Mouse (Mus musculus): ENCODE measurements around the gene Cryz. TPM values are rescaled to one million over a fixed set of nuclear protein-coding genes. Genes with fewer than 3 reads are reported as not detected.
"Not testable (repeated sequence)": the region's sequence is repeated elsewhere in the genome, so short reads cannot be mapped to it uniquely, and the experiment has no call there.

The Cryz gene
- polyA plus RNA-seq, 1 experiment, result 6.6 TPM

DNA sequence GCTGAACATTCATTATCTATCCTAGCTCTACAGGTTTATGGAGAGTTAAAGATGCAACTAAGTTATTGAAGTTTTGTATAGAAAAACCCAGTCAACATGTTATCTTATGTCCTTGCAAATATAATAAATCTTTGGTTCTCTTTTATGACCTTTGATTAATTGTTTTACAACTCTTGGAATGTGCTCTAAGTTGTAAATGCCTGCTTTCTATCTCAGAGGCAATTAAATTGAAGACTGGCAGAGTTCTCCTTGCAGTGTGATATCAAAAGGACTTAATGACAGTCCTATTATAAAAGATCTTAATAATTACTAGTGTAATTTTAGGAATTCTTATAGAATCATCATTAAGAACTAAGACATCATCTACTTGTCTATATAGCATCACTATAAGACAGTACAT lies 5.6 kb downstream of the Cryz start:
- no peak for DNase-seq
- TF ChIP-seq CTCF (IDR thresholded peaks at IDR 0.05; ENCODE audit: insufficient read depth, low read length), result no peak
- TF ChIP-seq POLR2A (IDR thresholded peaks at IDR 0.05; ENCODE audit: borderline replicate concordance, extremely low read depth, low read depth, low read length), result no peak
- Histone ChIP-seq H3K4me3 (replicated peaks; ENCODE audit: extremely low read depth, low read depth, low read length) (no peak overlapping the region), H3K4me1 (ENCODE audit: control insufficient read depth, insufficient read depth, low read length) (0 out of 2 replicates have a peak, but pooled peaks cover 3% of the 10 kb centered on the region)

GRCm38 (mm10) chr3:154604871-154605270 lies 8.4 kb downstream of the Cryz start:
- no peaks in the 10 kb centered on the region for H3K4me1 ChIP-seq (ENCODE audit: control insufficient read depth, insufficient read depth, low read length)
- WGBS, result 62% methylated on average over 5 of the region's 5 CpGs

DNA sequence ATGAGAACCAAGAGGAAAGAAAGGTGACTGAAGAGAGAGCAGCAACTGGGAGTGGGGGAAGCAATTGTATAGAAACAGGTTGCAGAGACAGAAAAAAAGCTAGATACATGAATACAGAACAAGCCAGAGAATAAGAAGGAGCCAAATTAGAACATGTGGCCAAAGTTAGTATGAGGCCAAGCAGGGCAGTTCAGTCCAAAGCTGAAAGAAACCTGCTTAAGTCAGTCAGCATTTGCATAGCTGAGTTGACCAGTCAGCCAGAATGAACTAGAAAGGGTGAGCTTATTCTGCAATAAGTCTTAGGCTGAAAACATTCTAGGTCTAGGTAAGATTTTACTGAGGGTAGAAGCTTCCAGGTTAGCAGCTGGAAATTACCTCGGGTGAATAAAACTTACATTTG lies 11.4 kb downstream of the Cryz start:
- DNase-seq, result no peak
- no peaks in the 10 kb centered on the region for H3K4me1 ChIP-seq (ENCODE audit: control insufficient read depth, insufficient read depth, low read length)
- TF ChIP-seq CTCF (IDR thresholded peaks at IDR 0.05; ENCODE audit: insufficient read depth, low read length) (no peak), POLR2A (IDR thresholded peaks at IDR 0.05; ENCODE audit: borderline replicate concordance, extremely low read depth, low read depth, low read length) (no peak)
- WGBS, result 84% methylated on average over 1 of the region's 1 CpGs
- no peak overlapping the region for H3K4me3 ChIP-seq (replicated peaks; ENCODE audit: extremely low read depth, low read depth, low read length)

More at GRCm38 (mm10) chr3:154604871-154605270, 8.4 kb downstream of the Cryz start:
- H3K4me3 ChIP-seq (replicated peaks; ENCODE audit: extremely low read depth, low read depth, low read length), result no peak overlapping the region
- TF ChIP-seq CTCF (IDR thresholded peaks at IDR 0.05; ENCODE audit: insufficient read depth, low read length), result no peak
- no peak for TF ChIP-seq POLR2A (IDR thresholded peaks at IDR 0.05; ENCODE audit: borderline replicate concordance, extremely low read depth, low read depth, low read length)
- no peak for DNase-seq

- Histone ChIP-seq H3K4me1 (ENCODE audit: control insufficient read depth, insufficient read depth, low read length) (no peaks in the 10 kb centered on the region), H3K4me3 (replicated peaks; ENCODE audit: extremely low read depth, low read depth, low read length) (no peak overlapping the region)
- DNase-seq, result no peak
- WGBS, result 74% methylated on average over 3 of the region's 3 CpGs
- no peak for TF ChIP-seq CTCF (IDR thresholded peaks at IDR 0.05; ENCODE audit: insufficient read depth, low read length)
- TF ChIP-seq POLR2A (IDR thresholded peaks at IDR 0.05; ENCODE audit: borderline replicate concordance, extremely low read depth, low read depth, low read length), result no peak
Measured at GRCm38 (mm10) chr3:154611888-154612287, 15.4 kb downstream of the Cryz start.

- TF ChIP-seq CTCF (IDR thresholded peaks at IDR 0.05; ENCODE audit: insufficient read depth, low read length) (no peak), POLR2A (IDR thresholded peaks at IDR 0.05; ENCODE audit: borderline replicate concordance, extremely low read depth, low read depth, low read length) (no peak)
- no peak overlapping the region for H3K4me3 ChIP-seq (replicated peaks; ENCODE audit: extremely low read depth, low read depth, low read length)
- H3K4me1 ChIP-seq (ENCODE audit: control insufficient read depth, insufficient read depth, low read length), result no peaks in the 10 kb centered on the region
- WGBS, result 94% methylated on average over 8 of the region's 8 CpGs
- DNase-seq, result no peak
Measured at GRCm38 (mm10) chr3:154614771-154615170, 18.3 kb downstream of the Cryz start.

- DNase-seq, result no peak
- Histone ChIP-seq H3K4me1 (ENCODE audit: control insufficient read depth, insufficient read depth, low read length) (no peaks in the 10 kb centered on the region), H3K4me3 (replicated peaks; ENCODE audit: extremely low read depth, low read depth, low read length) (no peak overlapping the region)
- 90% methylated on average over 7 of the region's 7 CpGs for WGBS
- TF ChIP-seq POLR2A (IDR thresholded peaks at IDR 0.05; ENCODE audit: borderline replicate concordance, extremely low read depth, low read depth, low read length) (no peak), CTCF (IDR thresholded peaks at IDR 0.05; ENCODE audit: insufficient read depth, low read length) (no peak)
Measured at GRCm38 (mm10) chr3:154615304-154615703, 18.8 kb downstream of the Cryz start.

DNA sequence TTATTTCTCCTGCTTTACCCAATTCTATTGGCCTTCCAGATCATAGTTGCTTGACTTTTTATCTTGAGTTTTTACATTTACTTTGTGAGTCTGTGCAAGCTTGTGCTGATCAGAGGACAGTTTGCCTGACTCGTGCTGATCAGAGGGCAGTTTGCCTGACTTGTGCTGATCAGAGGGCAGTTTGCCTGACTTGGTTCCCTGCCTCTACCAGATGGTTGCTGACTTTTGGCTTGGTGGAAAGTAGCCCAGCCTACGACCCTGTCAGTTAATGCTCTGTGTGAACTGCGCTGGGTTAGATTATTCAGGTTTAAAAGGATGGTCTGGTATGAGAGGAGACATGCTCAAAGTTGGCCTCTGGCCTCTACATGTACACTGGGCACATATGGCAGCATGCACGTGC lies 19.6 kb downstream of the Cryz start:
- WGBS, result 90% methylated on average over 4 of the region's 4 CpGs
- no peaks in the 10 kb centered on the region for H3K4me1 ChIP-seq (ENCODE audit: control insufficient read depth, insufficient read depth, low read length)
- no peak for TF ChIP-seq CTCF (IDR thresholded peaks at IDR 0.05; ENCODE audit: insufficient read depth, low read length)
- no peak for TF ChIP-seq POLR2A (IDR thresholded peaks at IDR 0.05; ENCODE audit: borderline replicate concordance, extremely low read depth, low read depth, low read length)
- no peak overlapping the region for H3K4me3 ChIP-seq (replicated peaks; ENCODE audit: extremely low read depth, low read depth, low read length)
- no peak for DNase-seq

- no peak for TF ChIP-seq POLR2A (IDR thresholded peaks at IDR 0.05; ENCODE audit: borderline replicate concordance, extremely low read depth, low read depth, low read length)
- no peak for TF ChIP-seq CTCF (IDR thresholded peaks at IDR 0.05; ENCODE audit: insufficient read depth, low read length)
- H3K4me3 ChIP-seq (replicated peaks; ENCODE audit: extremely low read depth, low read depth, low read length), result no peak overlapping the region
- H3K4me1 ChIP-seq (ENCODE audit: control insufficient read depth, insufficient read depth, low read length), result no peaks in the 10 kb centered on the region
- DNase-seq, result no peak
Measured at GRCm38 (mm10) chr3:154628284-154628683, 31.8 kb downstream of the Cryz start.

GRCm38 (mm10) chr3:154631281-154631680 lies 34.8 kb downstream of the Cryz start:
- not testable (repeated sequence) for DNase-seq; H3K4me1 ChIP-seq (ENCODE audit: control insufficient read depth, insufficient read depth, low read length); H3K4me3 ChIP-seq (replicated peaks; ENCODE audit: extremely low read depth, low read depth, low read length)
- WGBS, result 78% methylated on average over 2 of the region's 2 CpGs

GRCm38 (mm10) chr3:154633091-154633490 lies 36.6 kb downstream of the Cryz start:
- TF ChIP-seq POLR2A (IDR thresholded peaks at IDR 0.05; ENCODE audit: borderline replicate concordance, extremely low read depth, low read depth, low read length), result no peak
- no peak for TF ChIP-seq CTCF (IDR thresholded peaks at IDR 0.05; ENCODE audit: insufficient read depth, low read length)
- no peak for DNase-seq
- Histone ChIP-seq H3K4me3 (replicated peaks; ENCODE audit: extremely low read depth, low read depth, low read length) (no peak overlapping the region), H3K4me1 (ENCODE audit: control insufficient read depth, insufficient read depth, low read length) (no peaks in the 10 kb centered on the region)
- 88% methylated on average over 5 of the region's 5 CpGs for WGBS
